Mouse (Mus musculus): Measurements from ENCODE around the gene Cobl. TPM values are rescaled to one million over a fixed set of nuclear protein-coding genes. Genes with fewer than 3 reads are reported as not detected.

Cobl gene
- polyA plus RNA-seq, 1 experiment from 2014 or later, result 16.1 TPM

GRCm38 (mm10) chr11:12321445-12321844 lies 143.3 kb downstream of the Cobl start:
- no peaks in the 10 kb centered on the region for H3K4me1 ChIP-seq
- H3K9ac ChIP-seq, result no peak overlapping the region
- H3K9me3 ChIP-seq, result no peaks in the 10 kb centered on the region
- H3K27me3 ChIP-seq (replicated peaks), result no peaks in the 10 kb centered on the region
- H3K36me3 ChIP-seq (replicated peaks), result no peaks in the 10 kb centered on the region
- ATAC-seq (replicated peaks), result no peak
- H3K27ac ChIP-seq, result no peak overlapping the region
- H3K4me2 ChIP-seq, result no peak overlapping the region
- H3K4me3 ChIP-seq, result no peak overlapping the region
- WGBS, result 38% methylated on average over 1 of the region's 1 CpGs

DNA sequence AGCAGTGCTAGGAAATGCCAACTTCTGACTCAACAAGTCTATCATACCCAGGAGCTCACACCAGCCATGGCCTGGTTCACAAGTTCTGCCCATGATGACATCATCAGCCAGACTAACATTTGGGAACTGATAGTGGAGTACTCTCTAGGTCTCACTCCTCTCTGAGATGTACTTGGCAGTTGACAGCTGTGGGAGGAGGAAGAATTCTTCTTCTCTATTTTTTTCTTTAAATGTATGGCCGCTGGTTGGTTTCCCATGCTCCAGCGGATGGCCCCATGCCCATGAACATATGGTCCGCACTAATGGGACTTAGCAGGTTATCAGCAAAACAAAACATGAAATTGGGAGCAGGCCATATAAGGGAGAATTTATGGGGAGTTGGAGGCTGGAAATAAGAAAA lies 145.4 kb downstream of the Cobl start:
- H3K4me2 ChIP-seq, result no peak overlapping the region
- H3K4me3 ChIP-seq, result no peak overlapping the region
- ATAC-seq (replicated peaks), result no peak
- no peak overlapping the region for H3K27ac ChIP-seq
- WGBS, result 95% methylated on average over 3 of the region's 3 CpGs
- peaks cover 5% of the 10 kb centered on the region; the same call in 1 of the 2 replicates for H3K27me3 ChIP-seq (replicated peaks)
- H3K36me3 ChIP-seq (replicated peaks), result no peaks in the 10 kb centered on the region
- no peaks in the 10 kb centered on the region for H3K4me1 ChIP-seq
- H3K9ac ChIP-seq, result no peak overlapping the region
- no peaks in the 10 kb centered on the region for H3K9me3 ChIP-seq

GRCm38 (mm10) chr11:12315670-12316069 lies 149.1 kb downstream of the Cobl start:
- Histone ChIP-seq H3K27ac (no peak overlapping the region), H3K4me1 (no peaks in the 10 kb centered on the region), H3K27me3 (replicated peaks) (peaks cover 22% of the 10 kb centered on the region), H3K4me3 (no peak overlapping the region), H3K36me3 (replicated peaks) (no peaks in the 10 kb centered on the region), H3K9me3 (no peaks in the 10 kb centered on the region), H3K9ac (no peak overlapping the region), H3K4me2 (no peak overlapping the region)
- ATAC-seq (replicated peaks), result no peak
- 87% methylated on average over 3 of the region's 3 CpGs for WGBS

DNA sequence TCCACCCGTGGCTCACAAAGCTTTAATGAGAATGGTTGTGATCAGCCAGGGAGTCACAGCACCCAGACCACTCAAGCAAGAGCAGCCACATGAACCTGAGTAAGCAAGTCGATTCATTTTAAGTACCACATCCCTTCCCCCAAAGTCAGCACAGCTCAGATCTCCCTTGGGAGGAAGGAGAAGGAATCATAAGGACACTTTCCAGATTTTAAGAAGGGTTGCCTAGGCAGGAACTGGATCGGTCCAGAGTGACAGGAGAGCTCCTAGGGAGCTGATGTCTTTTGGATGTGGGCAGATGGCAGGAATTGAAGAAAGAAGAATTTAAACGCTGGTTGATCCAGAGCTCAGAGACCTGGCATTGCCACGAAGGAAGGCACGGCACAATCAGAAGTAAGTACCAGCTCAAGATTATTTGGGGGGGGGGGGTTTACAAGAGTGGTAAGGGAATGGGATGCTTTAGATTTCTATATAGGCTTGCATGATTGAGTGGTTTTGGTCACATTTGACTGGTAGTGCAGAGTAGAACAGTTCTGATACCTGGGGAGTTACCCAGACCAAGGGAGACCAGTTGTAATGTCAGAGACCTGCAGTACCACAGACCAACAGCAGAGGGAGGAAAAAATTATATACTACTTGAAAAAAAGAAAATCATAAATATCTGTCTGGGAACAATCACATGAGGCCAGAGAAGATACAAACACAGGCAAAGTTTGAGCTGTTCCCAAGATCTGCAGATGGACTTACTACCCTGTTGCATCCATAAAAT lies 150.3 kb downstream of the Cobl start:
- Histone ChIP-seq H3K27me3 (replicated peaks) (peaks cover 24% of the 10 kb centered on the region), H3K27ac (no peak overlapping the region), H3K4me2 (no peak overlapping the region), H3K9ac (no peak overlapping the region), H3K4me1 (no peaks in the 10 kb centered on the region), H3K4me3 (no peak overlapping the region), H3K9me3 (no peaks in the 10 kb centered on the region), H3K36me3 (replicated peaks) (no peaks in the 10 kb centered on the region)
- WGBS, result 84% methylated on average over 6 of the region's 6 CpGs
- ATAC-seq (replicated peaks), result 0 out of 2 replicates have a peak, but pooled peaks have one; percentile 45

DNA sequence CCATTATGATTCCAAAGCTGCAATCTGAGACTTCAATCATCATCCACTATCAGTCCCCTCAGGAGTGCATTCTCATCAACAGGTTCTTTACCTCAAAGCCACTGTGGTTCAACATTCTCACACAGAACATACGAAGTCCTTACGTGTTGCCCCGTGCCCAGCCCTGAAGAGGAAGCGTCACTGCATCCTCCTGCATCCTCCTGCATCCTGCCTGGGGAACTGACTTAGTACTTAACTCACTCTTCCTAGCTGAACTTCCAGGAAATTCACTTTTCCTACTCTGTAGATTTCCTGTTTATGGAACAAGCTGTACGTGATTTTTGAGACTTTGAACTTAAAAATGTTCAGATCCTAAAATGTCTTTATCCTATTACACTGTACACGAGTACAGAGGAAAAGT lies 153.3 kb downstream of the Cobl start:
- H3K27me3 ChIP-seq (replicated peaks), result peaks cover 45% of the 10 kb centered on the region
- no peaks in the 10 kb centered on the region for H3K36me3 ChIP-seq (replicated peaks)
- H3K4me1 ChIP-seq, result no peaks in the 10 kb centered on the region
- no peak overlapping the region for H3K27ac ChIP-seq
- H3K9ac ChIP-seq, result no peak overlapping the region
- H3K4me2 ChIP-seq, result no peak overlapping the region
- H3K9me3 ChIP-seq, result no peaks in the 10 kb centered on the region
- no peak for ATAC-seq (replicated peaks)
- WGBS, result 85% methylated on average over 6 of the region's 6 CpGs
- H3K4me3 ChIP-seq, result no peak overlapping the region

- peak; percentile 30; the same call in 1 of the 2 replicates for ATAC-seq (replicated peaks)
- Histone ChIP-seq H3K4me2 (no peak overlapping the region), H3K27ac (no peak overlapping the region), H3K9ac (no peak overlapping the region), H3K4me3 (no peak overlapping the region), H3K27me3 (replicated peaks) (peaks cover 57% of the 10 kb centered on the region), H3K9me3 (no peaks in the 10 kb centered on the region), H3K36me3 (replicated peaks) (no peaks in the 10 kb centered on the region), H3K4me1 (no peaks in the 10 kb centered on the region)
- 22% methylated on average over 3 of the region's 3 CpGs for WGBS
Measured at GRCm38 (mm10) chr11:12309423-12310023, 155.2 kb downstream of the Cobl start.

- Histone ChIP-seq H3K4me3 (no peak overlapping the region), H3K4me1 (peaks cover 5% of the 10 kb centered on the region), H3K9ac (no peak overlapping the region), H3K27ac (no peak overlapping the region), H3K27me3 (replicated peaks) (peaks cover 55% of the 10 kb centered on the region), H3K9me3 (no peaks in the 10 kb centered on the region), H3K36me3 (replicated peaks) (no peaks in the 10 kb centered on the region), H3K4me2 (no peak overlapping the region)
- 76% methylated on average over 3 of the region's 3 CpGs for WGBS
- no peak for ATAC-seq (replicated peaks)
Measured at GRCm38 (mm10) chr11:12304879-12305278, 159.9 kb downstream of the Cobl start.

DNA sequence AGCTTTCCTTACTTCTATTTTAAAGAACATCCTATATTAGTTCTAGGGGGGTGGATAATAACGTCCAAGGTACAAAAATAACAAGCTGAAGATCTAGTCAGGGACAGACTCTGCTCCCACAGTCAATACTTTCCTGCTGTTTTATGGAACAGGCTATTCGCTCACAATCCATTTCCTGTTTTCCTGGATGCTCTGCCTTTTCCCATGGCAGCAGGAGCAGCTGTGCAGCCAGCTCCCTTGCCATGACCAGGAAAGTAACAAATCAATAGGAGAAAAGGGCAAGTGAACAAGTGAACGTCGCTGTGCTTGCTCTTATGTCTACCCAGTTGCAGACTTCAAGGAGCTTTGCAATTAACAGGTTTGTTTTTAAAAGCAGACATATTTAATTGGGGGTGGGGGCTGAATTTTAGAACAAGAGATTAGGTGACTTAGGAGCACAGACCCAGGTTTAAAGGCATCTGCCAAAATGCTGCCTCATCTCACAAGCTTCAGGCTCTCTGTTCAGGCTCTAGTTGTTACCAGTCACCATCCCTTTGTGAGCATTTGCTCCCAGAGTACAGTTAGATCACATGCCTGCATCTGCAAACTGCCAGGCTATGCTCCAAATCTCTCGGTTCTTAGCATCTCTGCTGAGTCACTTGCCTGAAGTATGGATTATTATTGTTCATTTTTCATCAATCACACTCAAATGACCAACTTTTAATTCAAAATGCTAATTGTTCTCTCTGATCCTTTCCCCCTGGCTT lies 164.9 kb downstream of the Cobl start:
- Histone ChIP-seq H3K4me3 (no peak overlapping the region), H3K9ac (no peak overlapping the region), H3K27me3 (replicated peaks) (peaks cover 21% of the 10 kb centered on the region), H3K4me2 (no peak overlapping the region), H3K9me3 (no peaks in the 10 kb centered on the region), H3K36me3 (replicated peaks) (no peaks in the 10 kb centered on the region), H3K27ac (peak overlapping the region; percentile 43), H3K4me1 (peaks cover 8% of the 10 kb centered on the region)
- ATAC-seq (replicated peaks), result peak; percentile 78
- 45% methylated on average over 5 of the region's 5 CpGs for WGBS

DNA sequence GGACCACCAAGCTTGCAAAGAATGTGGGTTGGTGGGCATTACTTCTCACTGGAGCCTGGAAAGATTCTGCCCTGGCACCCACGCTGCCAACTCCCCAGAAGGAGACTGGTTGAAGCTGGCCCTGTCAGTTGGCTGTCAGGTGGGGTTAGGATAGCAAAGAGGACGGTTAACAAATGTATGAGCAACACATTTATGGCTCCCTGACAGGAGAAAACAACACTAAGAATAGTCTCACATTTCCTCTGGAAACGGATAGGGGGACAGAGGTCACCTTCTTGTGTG lies 173.2 kb downstream of the Cobl start:
- H3K4me3 ChIP-seq, result no peak overlapping the region
- H3K27me3 ChIP-seq (replicated peaks), result 0 out of 2 replicates have a peak, but pooled peaks cover 4% of the 10 kb centered on the region
- no peaks in the 10 kb centered on the region for H3K9me3 ChIP-seq
- WGBS, result 34% methylated on average over 3 of the region's 3 CpGs
- H3K4me2 ChIP-seq, result no peak overlapping the region
- no peak overlapping the region for H3K27ac ChIP-seq
- no peak; the same call in 1 of the 2 replicates for ATAC-seq (replicated peaks)
- no peaks in the 10 kb centered on the region for H3K36me3 ChIP-seq (replicated peaks)
- H3K4me1 ChIP-seq, result 0 out of 2 replicates have a peak, but pooled peaks cover 2% of the 10 kb centered on the region
- H3K9ac ChIP-seq, result no peak overlapping the region

DNA sequence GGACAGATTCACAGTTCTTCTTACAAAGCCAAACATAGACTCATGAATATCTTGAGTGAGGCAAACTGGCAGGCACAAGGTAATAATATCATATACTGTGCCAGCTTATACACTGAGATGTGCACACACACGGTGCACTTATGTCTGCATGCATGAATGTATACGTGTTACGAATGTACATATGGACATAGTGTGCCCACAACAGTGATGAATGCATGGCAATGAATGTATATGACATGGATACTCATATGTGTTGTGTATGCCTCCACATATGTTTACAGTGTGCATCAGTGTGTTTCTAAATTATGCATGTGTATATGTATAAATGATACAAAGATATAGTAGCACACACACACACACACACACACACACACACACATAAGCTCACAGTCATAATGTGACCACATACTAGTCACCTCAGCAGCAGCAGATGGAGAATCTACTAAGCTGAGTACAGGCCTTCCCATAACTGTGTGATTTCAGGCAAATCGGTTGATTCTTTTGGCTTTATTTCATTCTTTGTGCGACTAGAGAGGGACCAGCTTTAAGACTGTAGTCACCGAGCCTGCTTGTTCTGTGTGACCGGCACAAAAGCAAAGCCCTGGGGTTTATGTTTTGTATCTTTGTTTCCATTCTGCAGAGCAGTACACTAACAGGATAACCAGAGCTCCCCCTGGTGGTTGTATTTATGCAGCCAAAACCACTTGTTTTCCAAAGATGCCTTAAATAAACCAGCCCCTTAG lies 173.7 kb downstream of the Cobl start:
- H3K27ac ChIP-seq, result peak overlapping the region; percentile 67
- ATAC-seq (replicated peaks), result peak; percentile 91
- no peak overlapping the region for H3K4me2 ChIP-seq

DNA sequence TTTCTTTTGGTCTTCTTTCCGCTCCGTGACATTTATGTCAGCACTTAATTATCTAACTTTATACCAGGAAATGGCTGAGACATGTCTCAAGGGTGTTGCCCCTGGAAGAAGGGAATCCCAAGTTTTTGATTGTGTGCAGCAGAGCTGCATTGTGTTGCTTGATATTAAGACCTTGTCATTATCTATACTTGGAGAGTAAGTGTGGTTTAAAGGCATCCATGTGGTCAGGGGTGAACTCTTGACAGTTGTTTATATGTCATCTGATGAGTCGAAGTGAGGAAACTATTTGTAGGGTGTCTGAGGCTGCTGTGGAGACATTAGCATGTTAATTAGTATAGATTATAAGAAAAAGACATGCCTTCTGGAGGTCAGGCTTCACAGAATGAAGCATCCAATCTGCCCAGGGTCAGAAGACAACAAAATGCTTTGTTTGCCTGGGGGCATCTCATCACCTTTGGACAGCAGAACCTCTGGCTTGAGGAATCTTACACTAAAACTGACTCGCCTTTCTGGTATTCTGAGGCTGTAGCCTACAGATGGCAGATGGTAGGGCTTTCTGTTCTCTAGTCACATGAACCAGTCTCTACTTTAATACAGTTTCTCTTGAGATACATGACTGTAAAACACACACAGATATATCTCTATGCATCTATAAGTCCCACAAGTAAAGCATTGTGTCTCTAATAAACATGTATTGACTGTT lies 179.3 kb downstream of the Cobl start:
- Histone ChIP-seq H3K27ac (no peak overlapping the region), H3K4me2 (no peak overlapping the region), H3K36me3 (replicated peaks) (no peaks in the 10 kb centered on the region), H3K27me3 (replicated peaks) (no peaks in the 10 kb centered on the region), H3K9me3 (no peaks in the 10 kb centered on the region), H3K4me1 (no peaks in the 10 kb centered on the region), H3K4me3 (no peak overlapping the region), H3K9ac (no peak overlapping the region)
- 92% methylated on average over 4 of the region's 4 CpGs for whole genome bisulfite sequencing
- ATAC-seq (replicated peaks), result no peak

More for the DNA sequence above, 173.7 kb downstream of the Cobl start:
- 0 out of 2 replicates have a peak, but pooled peaks cover 4% of the 10 kb centered on the region for H3K27me3 ChIP-seq (replicated peaks)
- H3K36me3 ChIP-seq (replicated peaks), result no peaks in the 10 kb centered on the region
- 0 out of 2 replicates have a peak, but pooled peaks cover 2% of the 10 kb centered on the region for H3K4me1 ChIP-seq
- WGBS, result 42% methylated on average over 7 of the region's 7 CpGs
- H3K4me3 ChIP-seq, result no peak overlapping the region
- no peaks in the 10 kb centered on the region for H3K9me3 ChIP-seq
- no peak overlapping the region for H3K9ac ChIP-seq

Data from midbrain, embryonic 15.5 days (tissue).